Mouse (Mus musculus) cortical plate, adult 2 months (tissue): ENCODE data around the gene Farsa.

Experiments used
- CTCF ChIP-seq: fragments of 200-500 bp; IDR thresholded peaks from 2 replicates; pipeline ENCODE4 v1.5.1; 2011; ENCODE audit warnings: mild to moderate bottlenecking, control low read depth, low read length; ENCODE audit not compliant: insufficient read depth; ENCODE audit errors: extremely low read depth
- POLR2A ChIP-seq: fragments of 200-500 bp; IDR thresholded peaks from 2 replicates; pipeline ENCODE4 v1.6.1; 2011; ENCODE audit warnings: mild to moderate bottlenecking, low read length, control low read depth; ENCODE audit not compliant: insufficient read depth; ENCODE audit errors: extremely low read depth

GRCm38 (mm10) chr8:84907493-84907892 lies 50.7 kb downstream of the Farsa start:
- no peak for TF ChIP-seq POLR2A
- no peak for TF ChIP-seq CTCF
